Mouse (Mus musculus) embryonic facial prominence, embryonic 10.5 days (tissue): ENCODE measurements around the gene Plk5. TPM values are rescaled to one million over a fixed set of nuclear protein-coding genes. Genes with fewer than 3 reads are reported as not detected.

ENCODE experiments used
- microRNA-seq: library from miRNA; unstranded; fragments of <30 nt; microRNA quantifications from one replicate; pipeline ENCODE4, GENCODE M21; 2017
- polyA plus RNA-seq: library from polyadenylated mRNA; unstranded; fragments of >200 nt; fragmentation: Nextera tagmentation; extraction: Ambion mirVana; gene quantifications from 2 replicates; pipeline ENCODE4 v1.2.1, GENCODE M21; 2016

The Plk5 gene
- polyA plus RNA-seq, 1 experiment from 2014 or later, result 0.37 TPM

Small RNAs within 50 kb of the gene (microRNA-seq; reads per million reads assigned to microRNA genes)
- not detected for gene Gm22721

Other genes with a start within 250 kb of the Plk5 start
- 16.1 and 17.5 TPM in 2 replicates for gene Stk11, start 240.7 kb upstream of the Plk5 start, polyA plus RNA-seq
- gene Atp5d, start 217.8 kb upstream of the Plk5 start, polyA plus RNA-seq, result 491 and 493 TPM in 2 replicates
- 4.9 and 8.5 TPM in 2 replicates for gene Cbarp, start 215.6 kb upstream of the Plk5 start, polyA plus RNA-seq
- 22.2 TPM in 2 replicates for gene Midn, start 208.2 kb upstream of the Plk5 start, polyA plus RNA-seq
- 93.2 and 110 TPM in 2 replicates for gene Cirbp, start 190.5 kb upstream of the Plk5 start, polyA plus RNA-seq
- 10.8 and 12.0 TPM in 2 replicates for gene 1600002K03Rik, start 183.5 kb upstream of the Plk5 start, polyA plus RNA-seq
- gene Efna2, start 177.0 kb upstream of the Plk5 start, polyA plus RNA-seq, result 45.2 and 50.1 TPM in 2 replicates
- 95.9 and 98.1 TPM in 2 replicates for gene Mum1, start 130.0 kb upstream of the Plk5 start, polyA plus RNA-seq
- gene Ndufs7, start 107.3 kb upstream of the Plk5 start, polyA plus RNA-seq, result 303 and 309 TPM in 2 replicates
- gene Gamt, start 95.4 kb upstream of the Plk5 start, polyA plus RNA-seq, result 24.4 and 25.0 TPM in 2 replicates
- gene Dazap1, start 95.0 kb upstream of the Plk5 start, polyA plus RNA-seq, result 56.2 and 58.5 TPM in 2 replicates
- 1,079 and 1,119 TPM in 2 replicates for gene Rps15, start 64.0 kb upstream of the Plk5 start, polyA plus RNA-seq
- 11.8 and 12.6 TPM in 2 replicates for gene Apc2, start 60.5 kb upstream of the Plk5 start, polyA plus RNA-seq
- gene 2310011J03Rik, start 35.9 kb upstream of the Plk5 start, polyA plus RNA-seq, result 53.7 and 56.2 TPM in 2 replicates
- gene Pcsk4, start 27.0 kb upstream of the Plk5 start, polyA plus RNA-seq, result 5.0 and 5.5 TPM in 2 replicates
- gene Reep6, start 26.5 kb upstream of the Plk5 start, polyA plus RNA-seq, result 6.6 TPM in 2 replicates
- 0.65 and 0.88 TPM in 2 replicates for gene Adamtsl5, start 8.0 kb upstream of the Plk5 start, polyA plus RNA-seq
- 6.4 and 7.1 TPM in 2 replicates for gene Mex3d, start 31.2 kb downstream of the Plk5 start, polyA plus RNA-seq
- gene Mbd3, start 43.1 kb downstream of the Plk5 start, polyA plus RNA-seq, result 371 and 377 TPM in 2 replicates
- gene Uqcr11, start 50.4 kb downstream of the Plk5 start, polyA plus RNA-seq, result 615 and 629 TPM in 2 replicates
- gene Tcf3, start 77.2 kb downstream of the Plk5 start, polyA plus RNA-seq, result 225 and 235 TPM in 2 replicates
- 0.17 and 0.58 TPM in 2 replicates for gene Onecut3, start 138.4 kb downstream of the Plk5 start, polyA plus RNA-seq
- 0.51 and 0.75 TPM in 2 replicates for gene Atp8b3, start 182.7 kb downstream of the Plk5 start, polyA plus RNA-seq
- gene Rexo1, start 205.1 kb downstream of the Plk5 start, polyA plus RNA-seq, result 34.7 and 35.0 TPM in 2 replicates
- 8.5 TPM in 2 replicates for gene Klf16, start 220.9 kb downstream of the Plk5 start, polyA plus RNA-seq
- gene Abhd17a, start 233.9 kb downstream of the Plk5 start, polyA plus RNA-seq, result 79.8 and 84.9 TPM in 2 replicates
- gene Scamp4, start 246.4 kb downstream of the Plk5 start, polyA plus RNA-seq, result 84.8 and 88.2 TPM in 2 replicates
- 10.9 and 14.1 TPM in 2 replicates for gene Adat3, start 246.4 kb downstream of the Plk5 start, polyA plus RNA-seq
- gene Gm49322, start 249.6 kb downstream of the Plk5 start, polyA plus RNA-seq, result 5.7 and 6.4 TPM in 2 replicates